Mouse (Mus musculus) G1E-ER4 (cell line): ENCODE results near the gene Mical2. TPM values are rescaled to one million over a fixed set of nuclear protein-coding genes. Genes with fewer than 3 reads are reported as not detected.

Experiments used
- GATA1 ChIP-seq: IDR thresholded peaks from one replicate; pipeline ENCODE4 v1.8.0; 2012; ENCODE audit warnings: low read length, inconsistent platforms
- polyA plus RNA-seq: library from polyadenylated mRNA; stranded (reverse); fragments of >175 nt; gene quantifications from 2 replicates; pipeline ENCODE4 v1.2.3, GENCODE M21; 2012

Gene Mical2
- polyA plus RNA-seq, 1 experiment = not detected

- TF ChIP-seq GATA1 = no peak
Observed at GRCm38 (mm10) chr7:112228827-112229498, 3.3 kb downstream of the Mical2 start.

DNA sequence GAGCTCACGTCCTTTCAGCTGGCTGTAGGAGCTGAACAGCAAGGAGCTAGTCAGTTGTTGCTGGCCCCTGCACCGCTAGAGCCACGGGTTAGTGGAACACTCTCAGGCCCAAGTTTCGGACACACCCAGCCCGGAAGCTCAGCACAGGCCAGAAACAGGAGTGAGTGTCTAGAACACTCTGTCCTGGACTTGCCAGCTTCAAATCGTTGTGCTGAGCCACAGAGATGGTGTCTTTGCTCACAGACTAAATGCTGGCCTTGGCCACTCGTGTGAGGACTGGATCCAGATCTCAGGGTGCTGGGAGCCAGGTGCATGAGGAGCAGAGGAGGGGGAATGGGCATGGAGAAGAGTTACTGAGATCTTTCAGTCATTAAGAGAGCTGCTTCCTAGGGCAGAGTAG lies 6.1 kb downstream of the Mical2 start:
- TF ChIP-seq GATA1 = no peak

- no peak for TF ChIP-seq GATA1
Observed at GRCm38 (mm10) chr7:112233345-112234005, 7.8 kb downstream of the Mical2 start.

GRCm38 (mm10) chr7:112234410-112234809 lies 8.8 kb downstream of the Mical2 start:
- TF ChIP-seq GATA1 = no peak

DNA sequence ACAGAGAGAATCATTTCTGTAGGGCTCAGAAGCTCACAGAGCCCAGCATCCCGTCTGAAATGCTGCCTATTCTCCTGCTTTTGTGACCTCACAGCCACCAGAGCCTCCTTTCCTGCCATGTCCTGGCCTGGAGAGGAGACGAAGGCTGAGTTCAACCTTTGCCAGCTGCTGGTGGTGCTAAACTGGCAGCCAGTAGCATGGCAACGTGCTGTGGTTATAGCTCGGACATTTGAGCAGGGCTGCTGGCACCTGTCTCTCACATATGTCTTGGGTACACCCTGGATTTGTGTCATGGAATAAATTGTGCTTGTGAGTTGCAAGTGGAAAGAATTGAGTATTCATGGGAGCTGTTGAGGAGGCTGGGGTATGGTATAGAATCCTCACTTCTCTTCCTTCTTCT lies 9.8 kb downstream of the Mical2 start:
- TF ChIP-seq GATA1 = no peak

DNA sequence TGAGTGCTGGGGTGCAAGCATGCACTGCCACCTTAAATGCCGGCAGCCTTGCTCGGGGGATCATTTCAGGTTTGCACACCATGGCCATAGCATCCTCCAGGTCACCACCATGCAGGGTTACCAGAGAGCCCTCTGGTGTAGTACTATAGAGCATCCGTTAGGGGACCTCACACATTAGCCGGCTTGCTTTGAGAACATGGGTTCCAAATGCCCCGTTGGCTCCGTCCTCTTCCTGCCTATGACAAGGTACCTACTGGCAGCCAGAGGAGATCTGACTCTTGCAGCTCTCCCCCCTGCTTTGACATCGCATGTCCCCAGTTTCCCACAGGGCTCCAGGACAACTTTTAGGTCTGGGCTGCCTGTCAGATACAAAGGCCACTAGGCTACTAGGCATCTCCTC lies 11.6 kb downstream of the Mical2 start:
- no peak for TF ChIP-seq GATA1

- no peak for TF ChIP-seq GATA1
Observed at GRCm38 (mm10) chr7:112237868-112238267, 12.2 kb downstream of the Mical2 start.

DNA sequence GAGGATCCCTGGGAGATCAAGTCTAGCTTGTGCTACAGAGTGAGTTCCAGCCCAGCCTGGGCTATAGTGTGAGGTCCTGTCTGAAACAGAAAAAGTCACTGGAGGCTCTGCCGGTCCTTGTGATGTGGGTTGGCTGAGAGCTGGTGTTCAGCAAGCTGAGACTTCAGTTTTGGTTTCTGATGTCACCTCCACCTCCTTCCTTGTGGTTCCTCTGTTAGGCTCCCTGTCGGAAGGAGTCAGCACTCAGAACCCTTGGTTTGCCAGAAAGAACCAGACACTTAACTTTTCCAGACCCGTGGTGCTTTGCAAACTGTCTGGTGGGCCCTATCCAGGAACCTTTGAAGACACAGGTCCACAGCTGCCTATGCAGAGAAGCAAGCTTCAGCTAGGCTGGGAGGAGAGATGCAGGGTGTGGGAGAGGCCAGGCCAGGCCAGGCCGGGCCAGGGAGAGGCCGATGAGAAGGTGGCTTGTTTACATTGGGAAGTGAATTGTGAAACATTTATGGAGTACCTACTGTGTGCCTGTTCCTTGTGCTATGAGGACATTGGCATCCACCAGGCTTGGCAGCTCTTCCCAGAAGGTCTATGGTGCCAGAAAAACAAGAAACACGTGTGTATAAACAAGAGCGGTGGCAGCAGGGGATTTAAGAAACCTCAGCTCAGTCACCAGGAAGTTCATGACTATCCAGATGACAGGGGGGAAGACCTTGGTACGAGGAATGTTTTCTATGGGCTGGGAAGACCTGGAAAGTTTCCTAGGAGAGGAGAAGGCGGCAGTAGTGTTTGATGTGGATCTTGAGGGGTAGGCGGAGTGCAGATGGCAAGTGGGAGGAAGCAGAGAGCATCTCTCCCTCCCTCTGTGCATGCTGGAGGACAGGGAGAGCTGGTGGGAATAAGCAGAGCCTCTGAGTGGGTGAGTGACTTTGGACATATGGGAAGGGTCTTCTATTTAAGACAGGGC lies 13.4 kb downstream of the Mical2 start:
- no peak for TF ChIP-seq GATA1

DNA sequence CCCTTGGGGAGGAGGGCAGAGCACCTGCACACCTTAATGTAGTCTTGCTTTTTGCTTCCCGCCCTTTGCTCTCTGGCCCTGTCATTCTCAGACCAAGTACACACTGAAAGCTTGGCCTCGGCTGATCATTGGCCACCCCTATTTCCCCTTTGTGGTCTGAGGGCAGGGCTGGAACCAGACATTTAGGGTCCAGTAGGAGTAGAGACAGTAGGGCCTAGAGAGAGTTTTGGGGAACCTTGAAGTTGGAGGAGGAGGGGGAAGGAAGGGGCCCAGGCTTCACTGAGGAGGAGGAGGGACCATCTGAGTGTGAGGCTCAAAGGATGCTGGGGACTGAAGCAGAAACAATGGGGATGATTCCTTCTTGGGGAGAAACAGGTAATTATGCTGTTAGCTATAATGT lies 15.1 kb downstream of the Mical2 start:
- no peak for TF ChIP-seq GATA1

DNA sequence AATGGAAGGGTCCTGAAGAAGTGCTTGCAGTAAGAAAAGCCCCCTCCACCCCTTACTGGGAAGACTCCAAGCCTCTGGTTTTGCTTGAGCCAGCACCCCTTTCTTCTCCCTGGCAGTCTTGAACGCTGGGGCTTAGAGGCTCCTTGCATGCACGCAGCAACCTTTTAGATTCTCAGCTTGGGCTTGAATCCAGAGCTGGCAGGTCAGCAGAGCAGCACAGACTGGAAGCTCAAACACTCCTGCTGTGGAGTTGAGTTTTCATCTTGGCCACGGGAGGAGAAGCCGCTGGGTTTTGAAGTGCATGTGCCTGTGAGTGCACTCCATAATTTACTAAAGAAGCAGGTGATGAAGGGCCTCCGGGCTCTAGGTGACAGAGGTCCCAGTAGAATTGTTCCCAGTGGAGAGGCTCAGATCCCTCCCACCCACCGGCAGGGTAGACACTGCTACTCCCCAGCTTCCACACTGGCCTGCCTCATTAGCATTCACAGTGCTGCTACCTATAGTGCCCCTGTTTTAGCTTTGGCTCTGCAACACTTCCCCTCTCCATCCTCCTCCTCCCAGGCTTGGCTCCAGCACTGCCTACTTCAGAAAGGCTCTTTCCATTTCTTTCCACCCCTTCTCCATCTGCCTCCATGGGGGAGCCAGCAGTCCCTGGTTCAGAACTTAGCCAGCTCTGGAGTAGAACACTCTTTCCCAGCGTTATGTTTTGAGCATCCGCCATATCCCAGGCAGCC lies 15.7 kb downstream of the Mical2 start:
- TF ChIP-seq GATA1 = no peak

DNA sequence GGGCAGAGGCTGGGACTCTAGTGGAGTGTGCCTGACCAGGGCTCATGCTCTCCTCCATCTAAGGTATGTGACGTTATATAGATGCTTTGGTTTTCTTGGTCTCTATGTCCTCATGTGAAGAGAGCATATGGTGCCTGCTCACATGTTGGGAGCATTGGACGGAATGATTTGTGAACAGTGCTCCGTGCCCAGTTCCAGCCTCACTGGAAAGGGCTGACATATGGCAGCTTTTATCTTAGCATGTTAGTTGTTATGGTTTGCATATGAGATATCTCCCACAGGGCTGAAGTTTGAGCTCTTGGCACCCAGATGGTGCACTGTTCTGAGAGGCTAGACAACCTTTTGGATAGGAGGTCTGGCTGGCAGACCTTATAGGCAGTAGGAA lies 16.3 kb downstream of the Mical2 start:
- TF ChIP-seq GATA1 = no peak

- TF ChIP-seq GATA1 = no peak
Observed at GRCm38 (mm10) chr7:112242587-112242986, 16.9 kb downstream of the Mical2 start.

DNA sequence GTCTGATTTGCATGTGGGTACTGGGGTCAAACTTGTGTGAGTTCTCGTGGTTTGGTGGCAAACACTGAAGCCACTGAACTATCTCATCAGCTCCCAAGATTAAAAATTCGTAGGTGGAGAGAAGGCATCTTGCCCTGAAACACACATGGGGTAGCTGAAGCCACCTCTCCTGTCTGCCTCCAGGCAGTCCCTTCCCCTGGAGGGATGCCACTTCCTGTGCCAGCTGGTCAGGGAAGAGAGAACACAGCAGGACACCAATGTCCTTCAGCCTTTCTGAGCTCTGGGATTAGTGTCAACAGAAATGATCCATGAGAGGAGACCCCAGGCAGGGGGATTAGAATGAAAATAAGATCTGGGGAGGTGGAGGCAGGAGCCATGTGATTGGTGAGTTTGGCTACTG lies 18.4 kb downstream of the Mical2 start:
- no peak for TF ChIP-seq GATA1

GRCm38 (mm10) chr7:112244683-112245082 lies 19.0 kb downstream of the Mical2 start:
- no peak for TF ChIP-seq GATA1

GRCm38 (mm10) chr7:112245839-112246438 lies 20.3 kb downstream of the Mical2 start:
- no peak for TF ChIP-seq GATA1
